Mouse (Mus musculus) forebrain, embryonic 11.5 days (tissue): ENCODE data around the gene Rpusd3. TPM values are rescaled to one million over a fixed set of nuclear protein-coding genes. Genes with fewer than 3 reads are reported as not detected.

Experiments
- ATAC-seq: fragments of 200-750 bp; cut with Nextera tagmentation; replicated peaks from 2 replicates; pipeline ENCODE4 v1.8.0; 2017; ENCODE audit warnings: moderate TSS enrichment; ENCODE audit not compliant: low FRiP score
- DNase-seq: peaks from one replicate; pipeline ENCODE4 v3.0.0-alpha.2; 2017; ENCODE audit warnings: low spot score
- H3K27ac ChIP-seq: fragments of 300-500 bp; sonication (generic); 2 replicates; pipeline ENCODE4 v1.5.1; 2014; ENCODE audit warnings: low read depth, low read length
- H3K27me3 ChIP-seq: fragments of 300-500 bp; sonication (generic); 2 replicates; pipeline ENCODE4 v1.6.1; 2014; ENCODE audit warnings: mild to moderate bottlenecking, low read length, mixed read lengths; ENCODE audit not compliant: control insufficient read depth, insufficient read depth
- H3K36me3 ChIP-seq: fragments of 300-500 bp; sonication (generic); 2 replicates; pipeline ENCODE4 v1.6.1; 2014; ENCODE audit warnings: mild to moderate bottlenecking, low read length, moderate library complexity, mixed read lengths; ENCODE audit not compliant: control insufficient read depth, insufficient read depth
- H3K4me1 ChIP-seq: fragments of 300-500 bp; sonication (generic); replicated peaks from 2 replicates; pipeline ENCODE4 v1.6.1; 2014; ENCODE audit warnings: low read length, mixed read lengths; ENCODE audit not compliant: control insufficient read depth, insufficient read depth
- H3K4me2 ChIP-seq: fragments of 300-500 bp; sonication (generic); 2 replicates; pipeline ENCODE4 v1.6.1; 2014; ENCODE audit warnings: low read depth, mild to moderate bottlenecking, low read length, moderate library complexity, mixed read lengths; ENCODE audit not compliant: severe bottlenecking
- H3K4me3 ChIP-seq: fragments of 300-500 bp; sonication (generic); 2 replicates; pipeline ENCODE4 v1.5.1; 2014; ENCODE audit warnings: low read depth, low read length
- H3K9ac ChIP-seq: fragments of 300-500 bp; sonication (generic); 2 replicates; pipeline ENCODE4 v1.6.1; 2014; ENCODE audit warnings: low read length
- H3K9me3 ChIP-seq: fragments of 300-500 bp; sonication (generic); 2 replicates; pipeline ENCODE4 v1.6.1; 2016; ENCODE audit warnings: low read length, mixed read lengths; ENCODE audit not compliant: control insufficient read depth
- WGBS: fragments of 180-500 bp; shearing (Covaris S2); extraction: QIAGEN DNeasy Blood & Tissue Kit; methylation state at CpG from one replicate; pipeline ENCODE4 v1.1.7; 2014; 5-methylcytosine and 5-hydroxymethylcytosine counted together
- polyA plus RNA-seq: library from polyadenylated mRNA; unstranded; fragments of >200 nt; fragmentation: Nextera tagmentation; extraction: Ambion mirVana; gene quantifications from 2 replicates; pipeline ENCODE4 v1.2.1, GENCODE M21; 2014

Gene Rpusd3
- polyA plus RNA-seq, 1 experiment from 2014 or later = 26.7 TPM

DNA sequence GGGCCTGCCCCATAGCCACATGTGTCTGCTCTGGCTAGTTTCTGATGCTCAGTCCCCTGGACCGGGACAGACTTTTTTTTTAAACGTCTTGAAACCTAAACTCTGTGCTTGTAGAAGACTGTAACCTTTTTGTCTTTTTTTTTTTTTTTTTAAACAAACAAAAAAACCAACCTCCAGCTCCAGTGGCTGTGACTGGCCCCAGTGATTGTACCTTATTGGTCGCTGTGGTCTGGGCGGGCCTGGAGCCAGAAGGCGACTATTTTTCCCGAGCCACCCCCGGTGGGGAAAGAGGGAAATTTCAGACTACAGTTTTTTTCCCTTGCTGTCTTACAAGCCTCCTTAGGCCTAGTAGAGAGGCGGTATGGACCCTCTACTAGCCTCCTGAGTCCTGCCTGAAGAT lies 30.2 kb downstream of the Rpusd3 start, which contains the start of gene Ttll3:
Gene Ttll3 (plus strand): TSS at position 301 of the 400 bp plus-strand sequence.
- Histone ChIP-seq H3K27me3 (no peaks in the 10 kb centered on the region), H3K27ac (no peak within 1 kb of the TSS), H3K4me3 (no peak within 1 kb of the TSS), H3K9me3 (no peaks in the 10 kb centered on the region), H3K9ac (no peak within 1 kb of the TSS), H3K36me3 (peaks cover 11% of the 10 kb centered on the region; the same call in 1 of the 2 replicates), H3K4me2 (no peak within 1 kb of the TSS), H3K4me1 (peaks cover 2% of the 10 kb centered on the region; the same call in 1 of the 2 replicates)
- ATAC-seq (no peak), DNase-seq (no peak)
- 84% methylated on average over 8 of the region's 8 CpGs for WGBS

DNA sequence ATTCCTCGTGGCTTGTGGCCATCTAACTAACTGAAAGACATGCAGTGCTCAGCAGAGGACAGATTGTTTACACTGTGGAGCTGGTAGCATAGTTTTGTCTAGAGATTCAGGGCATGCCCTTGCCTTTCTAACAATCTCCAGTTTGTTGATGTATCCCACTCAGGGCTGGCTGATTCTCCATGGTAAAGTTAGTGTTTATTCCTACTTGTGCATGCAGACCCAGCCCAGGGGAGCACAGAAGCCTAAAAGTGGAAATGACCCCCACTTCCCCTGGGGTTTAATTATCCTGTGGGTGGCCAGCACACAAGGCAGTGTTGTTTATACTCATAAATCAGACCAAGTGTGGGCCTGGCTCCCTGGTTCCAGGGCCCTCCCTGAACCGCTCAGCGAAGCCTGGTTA lies 33.1 kb downstream of the Rpusd3 start:
- H3K36me3 ChIP-seq = peaks cover 18% of the 10 kb centered on the region; the same call in 1 of the 2 replicates
- no peaks in the 10 kb centered on the region for H3K27me3 ChIP-seq
- H3K4me3 ChIP-seq = no peak overlapping the region
- H3K9ac ChIP-seq = no peak overlapping the region
- DNase-seq = no peak
- no peak for ATAC-seq
- no peak overlapping the region for H3K27ac ChIP-seq
- H3K4me1 ChIP-seq = no peaks in the 10 kb centered on the region
- no peak overlapping the region for H3K4me2 ChIP-seq
- 93% methylated on average over 3 of the region's 3 CpGs for WGBS
- H3K9me3 ChIP-seq = no peaks in the 10 kb centered on the region

DNA sequence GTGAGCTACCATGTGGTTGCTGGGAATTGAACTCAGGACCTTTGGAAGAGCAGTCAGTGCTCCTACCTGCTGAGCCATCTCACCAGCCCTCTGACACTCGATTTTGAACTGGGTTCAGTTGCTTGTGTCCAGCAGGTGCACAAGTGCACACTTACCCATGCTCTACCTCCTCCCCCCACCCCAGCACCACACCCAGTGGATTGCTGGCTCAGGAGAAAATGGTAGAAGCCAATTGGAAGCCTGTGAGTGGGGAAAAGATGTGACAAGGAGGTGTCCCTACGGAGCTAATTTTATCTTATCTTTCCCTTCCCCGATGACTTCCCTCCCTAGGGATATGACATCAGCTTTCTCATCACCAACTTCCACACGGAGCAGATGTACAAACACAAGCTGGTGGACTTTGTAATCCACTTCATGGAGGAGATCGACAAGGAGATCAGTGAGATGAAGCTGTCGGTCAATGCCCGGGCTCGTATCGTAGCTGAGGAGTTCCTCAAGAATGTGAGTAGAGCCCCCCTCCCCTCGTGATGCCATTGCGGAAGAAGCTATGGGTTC lies 33.9 kb downstream of the Rpusd3 start:
- no peak for DNase-seq
- no peak for ATAC-seq
- H3K4me1 ChIP-seq = no peaks in the 10 kb centered on the region
- peaks cover 18% of the 10 kb centered on the region; the same call in 1 of the 2 replicates for H3K36me3 ChIP-seq
- no peak overlapping the region for H3K27ac ChIP-seq
- no peaks in the 10 kb centered on the region for H3K27me3 ChIP-seq
- H3K4me2 ChIP-seq = no peak overlapping the region
- WGBS = 92% methylated on average over 11 of the region's 11 CpGs
- H3K9me3 ChIP-seq = no peaks in the 10 kb centered on the region
- H3K9ac ChIP-seq = no peak overlapping the region
- H3K4me3 ChIP-seq = no peak overlapping the region

DNA sequence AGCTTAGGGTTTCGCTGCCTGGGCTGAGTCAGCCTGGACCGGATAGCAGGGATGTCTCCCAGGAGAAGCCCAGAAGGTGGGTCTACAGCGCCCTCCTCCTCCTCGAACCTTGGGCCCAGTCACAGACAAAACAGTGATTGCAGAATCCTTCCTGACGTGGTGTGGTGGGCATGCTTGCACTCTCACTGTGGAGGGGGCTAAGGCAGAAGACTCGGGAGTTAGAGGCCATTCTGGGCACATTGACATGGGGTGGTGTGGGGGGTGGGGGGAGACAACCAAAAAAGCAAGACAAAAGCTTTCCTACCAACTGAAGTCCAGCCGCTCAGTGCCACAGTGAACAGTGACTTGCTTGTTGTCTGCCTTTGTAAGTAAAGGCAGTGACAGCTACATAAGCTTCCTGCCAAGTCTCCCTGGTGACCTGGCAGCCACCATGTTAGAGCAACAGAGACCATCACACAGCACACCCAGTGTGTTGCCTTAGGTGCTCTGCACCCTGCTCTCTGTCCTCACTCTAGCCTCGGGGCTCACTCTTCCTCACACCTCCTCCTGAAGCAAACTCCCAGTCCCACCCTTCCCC lies 34.7 kb downstream of the Rpusd3 start:
- ATAC-seq (no peak), DNase-seq (no peak)
- no peak overlapping the region for H3K4me3 ChIP-seq
- no peaks in the 10 kb centered on the region for H3K27me3 ChIP-seq
- WGBS = 91% methylated on average over 8 of the region's 8 CpGs
- no peak overlapping the region for H3K9ac ChIP-seq
- no peak overlapping the region for H3K4me2 ChIP-seq
- peaks cover 18% of the 10 kb centered on the region; the same call in 1 of the 2 replicates for H3K36me3 ChIP-seq
- no peaks in the 10 kb centered on the region for H3K9me3 ChIP-seq
- H3K4me1 ChIP-seq = no peaks in the 10 kb centered on the region; the same call in 1 of the 2 replicates
- H3K27ac ChIP-seq = no peak overlapping the region

DNA sequence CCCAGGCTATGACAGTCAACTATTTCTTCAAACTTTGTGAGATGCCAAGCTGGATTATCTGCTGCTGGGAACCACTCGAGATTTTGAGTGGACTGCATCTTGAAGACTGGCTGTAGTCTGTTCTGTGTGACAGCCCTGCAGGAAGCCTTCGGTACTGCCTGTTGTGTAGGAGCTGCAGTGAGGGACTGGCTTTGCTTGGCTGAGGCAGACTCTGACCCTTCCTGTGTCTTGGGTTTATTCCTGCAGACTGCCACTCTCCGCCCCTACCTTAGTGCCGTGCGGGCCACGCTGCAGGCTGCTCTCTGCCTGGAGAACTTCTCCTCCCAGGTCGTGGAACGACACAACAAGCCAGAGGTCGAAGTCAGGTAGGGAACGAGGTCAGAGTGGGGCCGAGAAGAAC lies 38.7 kb downstream of the Rpusd3 start:
- H3K4me1 ChIP-seq = peaks cover 4% of the 10 kb centered on the region
- ATAC-seq = no peak
- H3K9me3 ChIP-seq = no peaks in the 10 kb centered on the region
- H3K9ac ChIP-seq = no peak overlapping the region
- no peak overlapping the region for H3K4me3 ChIP-seq
- no peak for DNase-seq
- no peaks in the 10 kb centered on the region for H3K27me3 ChIP-seq
- no peak overlapping the region for H3K27ac ChIP-seq
- H3K36me3 ChIP-seq = peaks cover 13% of the 10 kb centered on the region; the same call in 1 of the 2 replicates
- H3K4me2 ChIP-seq = no peak overlapping the region
- 95% methylated on average over 11 of the region's 11 CpGs for WGBS

DNA sequence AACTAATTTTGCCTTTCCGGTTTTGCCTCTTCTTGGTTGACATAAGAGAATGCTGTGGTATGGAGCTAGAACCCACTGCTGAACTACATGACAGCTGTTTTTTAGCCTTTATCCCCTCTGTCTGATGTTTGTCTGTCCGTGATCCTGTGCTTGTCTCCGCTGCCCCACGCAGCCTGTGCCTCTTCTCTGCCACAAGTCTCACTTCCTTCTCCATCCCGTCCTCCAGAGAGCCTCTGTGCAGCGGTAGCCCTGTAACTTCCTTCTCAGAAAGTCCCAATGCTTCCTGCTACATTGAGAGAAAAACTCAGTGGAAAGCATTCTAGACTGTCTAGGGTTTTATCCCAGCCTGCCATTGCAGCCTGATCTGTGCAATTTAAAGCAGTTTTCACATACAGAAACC lies 39.9 kb downstream of the Rpusd3 start:
- H3K9me3 ChIP-seq = no peaks in the 10 kb centered on the region
- H3K36me3 ChIP-seq = peaks cover 9% of the 10 kb centered on the region; the same call in 1 of the 2 replicates
- no peaks in the 10 kb centered on the region for H3K27me3 ChIP-seq
- H3K27ac ChIP-seq = no peak overlapping the region
- H3K4me3 ChIP-seq = no peak overlapping the region
- WGBS = 91% methylated on average over 6 of the region's 6 CpGs
- peaks cover 4% of the 10 kb centered on the region for H3K4me1 ChIP-seq
- ATAC-seq = no peak
- no peak for DNase-seq
- H3K4me2 ChIP-seq = peak overlapping the region; percentile 84; the same call in 1 of the 2 replicates
- no peak overlapping the region for H3K9ac ChIP-seq

DNA sequence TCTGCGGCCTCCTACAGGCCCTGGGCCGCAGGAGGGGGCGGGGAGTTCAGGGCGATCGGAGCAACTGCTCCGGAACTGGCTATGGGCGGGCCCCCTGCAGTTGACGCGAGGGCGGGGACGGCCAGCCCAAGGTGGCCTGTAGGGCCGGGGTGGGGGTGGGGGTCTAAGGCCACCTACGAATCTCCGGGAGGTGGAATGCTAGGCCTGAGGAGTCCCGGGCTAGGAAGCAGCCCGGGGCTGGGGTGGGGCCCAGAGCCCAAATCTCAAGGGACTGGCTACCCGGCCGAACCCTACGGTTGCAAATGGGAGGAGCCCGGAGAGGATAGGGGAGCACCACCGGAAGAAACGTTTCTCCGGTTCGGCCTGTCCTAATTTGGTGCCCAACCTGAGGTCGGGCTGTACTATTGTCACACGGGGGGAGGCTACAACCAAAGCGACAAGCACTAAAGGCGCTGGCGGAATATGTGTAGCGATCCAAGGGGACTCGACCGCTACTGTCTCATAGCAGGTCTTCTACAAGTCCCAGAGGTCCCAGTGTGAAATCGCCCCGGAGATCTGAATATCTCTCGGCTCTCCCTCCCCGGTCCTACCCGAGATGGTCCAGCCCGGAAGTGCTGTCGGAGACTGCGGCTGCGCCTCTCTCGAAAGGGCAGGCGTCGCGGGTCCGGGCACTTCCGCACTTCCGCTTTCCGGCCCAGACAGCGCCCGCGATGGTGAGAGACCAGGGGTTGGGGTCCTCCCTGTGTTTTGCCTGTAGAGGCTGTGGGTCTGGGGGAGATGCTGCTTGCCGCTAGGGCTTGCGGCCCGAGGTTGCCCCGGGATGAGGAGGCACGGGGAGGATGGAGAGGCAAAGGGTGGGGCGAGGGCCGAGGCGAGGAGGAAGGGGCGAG lies 41.4 kb downstream of the Rpusd3 start, which contains the start of the genes Tada3 and Arpc4:
Gene Tada3 (minus strand): TSS at position 388 of the 890 bp plus-strand sequence.
Gene Arpc4 (plus strand): TSS at position 620 of the 890 bp plus-strand sequence.
- Histone ChIP-seq H3K4me1 (peaks cover 4% of the 10 kb centered on the region), H3K9me3 (no peaks in the 10 kb centered on the region), H3K27ac (peak within 1 kb of the TSS; percentile 85), H3K36me3 (peaks cover 6% of the 10 kb centered on the region; the same call in 1 of the 2 replicates), H3K9ac (peak within 1 kb of the TSS; percentile 87), H3K4me2 (peak within 1 kb of the TSS; percentile 84), H3K4me3 (peak within 1 kb of the TSS; percentile 94), H3K27me3 (no peaks in the 10 kb centered on the region)
- DNase-seq = peak; percentile 94
- peak; percentile 94 for ATAC-seq
- WGBS = under 1% methylated on average over 60 of the region's 61 CpGs

DNA sequence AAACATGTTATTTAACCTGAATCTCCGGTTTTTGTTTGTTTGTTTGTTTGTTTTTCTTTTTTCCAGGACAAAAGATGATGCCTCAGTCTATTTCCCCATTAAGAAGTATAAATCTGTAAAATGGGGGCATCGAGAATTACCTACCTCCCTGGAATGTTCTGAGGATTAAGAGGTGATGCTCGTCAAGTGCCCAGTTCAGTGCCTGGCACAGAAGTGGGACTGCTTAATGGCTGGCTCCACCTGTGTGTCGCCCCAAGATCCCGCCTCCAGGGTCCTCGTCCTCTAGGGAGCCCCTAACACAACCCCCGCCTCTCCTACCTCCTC lies 42.0 kb downstream of the Rpusd3 start:
- peaks cover 6% of the 10 kb centered on the region; the same call in 1 of the 2 replicates for H3K36me3 ChIP-seq
- DNase-seq = no peak
- peak overlapping the region; percentile 94 for H3K4me3 ChIP-seq
- no peaks in the 10 kb centered on the region for H3K9me3 ChIP-seq
- no peaks in the 10 kb centered on the region for H3K27me3 ChIP-seq
- no peak for ATAC-seq
- peak overlapping the region; percentile 85 for H3K27ac ChIP-seq
- H3K4me2 ChIP-seq = peak overlapping the region; percentile 84
- peak overlapping the region; percentile 87 for H3K9ac ChIP-seq
- WGBS = 10% methylated on average over 7 of the region's 7 CpGs
- peaks cover 4% of the 10 kb centered on the region for H3K4me1 ChIP-seq
